Mouse (Mus musculus) lung, postnatal 0 days (tissue): ENCODE measurements around the gene Aebp1.

ENCODE experiments used
- CTCF ChIP-seq: IDR thresholded peaks from 2 replicates; pipeline ENCODE4 v1.5.1; 2016; ENCODE audit warnings: antibody characterized with exemption, mild to moderate bottlenecking
- EP300 ChIP-seq: IDR thresholded peaks from 2 replicates; pipeline ENCODE4 v1.6.1; 2016; ENCODE audit warnings: antibody characterized with exemption, mild to moderate bottlenecking, control low read depth

DNA sequence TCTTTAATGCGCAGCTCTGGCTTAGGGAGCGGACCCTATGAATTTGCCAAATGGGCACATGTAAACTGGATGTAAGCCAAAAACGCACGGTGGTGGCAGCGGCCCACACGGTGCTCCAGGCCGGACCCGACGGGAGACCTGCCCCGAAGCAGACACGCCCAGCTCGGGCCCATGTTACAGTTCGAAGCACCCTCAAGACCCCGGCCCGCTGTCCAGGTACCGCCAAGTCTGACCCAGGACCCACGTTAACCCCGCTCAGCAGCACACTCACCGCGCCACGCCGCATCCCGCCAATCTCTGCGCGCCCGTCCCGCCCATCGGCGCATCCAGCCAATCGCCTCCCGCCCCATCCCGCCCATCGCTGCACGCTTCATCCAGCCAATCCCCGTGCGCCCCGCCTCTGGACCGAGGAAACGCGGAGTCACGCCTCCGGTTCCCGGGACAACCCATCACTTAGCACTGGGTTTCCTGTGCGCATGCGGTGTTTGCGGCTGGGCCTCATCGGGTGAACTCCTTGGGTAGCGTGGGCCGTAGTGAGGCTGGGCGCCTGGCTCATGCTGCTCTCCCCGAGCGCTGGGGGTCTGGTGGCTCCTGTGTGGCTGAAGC is 16.3 kb downstream of the Aebp1 start, which contains the start of gene Pold2:
- TF ChIP-seq CTCF, result no peak
- TF ChIP-seq EP300, result no peak
